Comparison of ENCODE assay signal across 7 mouse cellular contexts in genomic region chr19:5456922-5457745, GRCm38 (mm10). TPM values are rescaled to one million over a fixed set of nuclear protein-coding genes. Genes with fewer than 3 reads are reported as not detected.
A peak's percentile ranks its signal among the peaks of the same experiment; 100 is the strongest.
DNase-seq lines count a peak whose midpoint lies in the region; ATAC-seq and TF ChIP-seq lines count a peak whose summit lies in the region.

No protein-coding gene starts in this region.

- peaks cover 4% of the 10 kb centered on the region; the same call in 1 of the 2 replicates for H3K4me1 ChIP-seq in intestine, postnatal 0 days (replicated peaks; ENCODE audit: control insufficient read depth, insufficient read depth, low read length)
- H3K4me1 ChIP-seq in midbrain, embryonic 12.5 days = peaks cover 43% of the 10 kb centered on the region
- H3K4me1 ChIP-seq in small intestine, adult 2 months (ENCODE audit: control insufficient read depth, insufficient read depth, insufficient read length, low read length) = peaks cover 12% of the 10 kb centered on the region

- peak overlapping the region; percentile 84 for H3K27ac ChIP-seq in intestine, postnatal 0 days (ENCODE audit: low read depth, low read length)
- peak overlapping the region; percentile 87 for H3K27ac ChIP-seq in midbrain, embryonic 12.5 days (replicated peaks)
- H3K27ac ChIP-seq in small intestine, adult 2 months (ENCODE audit: insufficient read depth, low read depth, low read length) = peak overlapping the region; percentile 76

- H3K27me3 ChIP-seq in intestine, postnatal 0 days (replicated peaks; ENCODE audit: control insufficient read depth, insufficient read depth, low read length) = no peaks in the 10 kb centered on the region
- H3K27me3 ChIP-seq in midbrain, embryonic 12.5 days = peaks cover 15% of the 10 kb centered on the region
- H3K27me3 ChIP-seq in small intestine, adult 2 months (ENCODE audit: control insufficient read depth, insufficient read depth, low read length) = no peaks in the 10 kb centered on the region

- TF ChIP-seq POLR2A in small intestine, adult 2 months (IDR thresholded peaks at IDR 0.05; ENCODE audit: low read depth, low read length) = peak; percentile 86

- H3K4me3 ChIP-seq in intestine, postnatal 0 days (ENCODE audit: low read depth, low read length) = peak overlapping the region; percentile 74
- H3K4me3 ChIP-seq in midbrain, embryonic 12.5 days = peak overlapping the region; percentile 72
- peak overlapping the region; percentile 86 for H3K4me3 ChIP-seq in small intestine, adult 2 months (ENCODE audit: low read depth, low read length)

- peak; percentile 97 for DNase-seq in adrenal gland, adult 2 months
- peak; percentile 90 for DNase-seq in embryo, embryonic 11.5 days (ENCODE audit: low read depth, low spot score)
- DNase-seq in gastrocnemius, postnatal 4 days (ENCODE audit: low spot score in 2 of 2) = peak; percentile 89 to 93
- peak; percentile 97 for DNase-seq in left cerebral cortex, postnatal 4 days

- H3K9ac ChIP-seq in intestine, postnatal 0 days (ENCODE audit: low read depth, low read length) = peak overlapping the region; percentile 76
- H3K9ac ChIP-seq in midbrain, embryonic 12.5 days (replicated peaks) = peak overlapping the region; percentile 83

- WGBS in intestine, postnatal 0 days = under 1% methylated on average over 67 of the region's 70 CpGs
- under 1% methylated on average over 70 of the region's 70 CpGs for WGBS in midbrain, embryonic 12.5 days
- under 1% methylated on average over 70 of the region's 70 CpGs for WGBS in small intestine, adult 2 months

- peak overlapping the region; percentile 98 for H3K4me2 ChIP-seq in intestine, postnatal 0 days (replicated peaks; ENCODE audit: low read depth)
- peak overlapping the region; percentile 98 for H3K4me2 ChIP-seq in midbrain, embryonic 12.5 days (replicated peaks)

- intact Hi-C loops in left cerebral cortex, postnatal 4 days (cut with DNase I) = no loop called here

- no peaks in the 10 kb centered on the region for H3K9me3 ChIP-seq in intestine, postnatal 0 days (ENCODE audit: control insufficient read depth)
- H3K9me3 ChIP-seq in midbrain, embryonic 12.5 days = no peaks in the 10 kb centered on the region

- peak; percentile 54 for TF ChIP-seq CTCF in intestine, postnatal 0 days (IDR thresholded peaks at IDR 0.05; ENCODE audit: low read depth)
- 0 out of 2 replicates have a peak, but pooled peaks have one; percentile 3 for TF ChIP-seq CTCF in small intestine, adult 2 months (IDR thresholded peaks at IDR 0.05; ENCODE audit: extremely low read depth, insufficient read length, insufficient replicate concordance, low read depth, low read length)

- ATAC-seq in intestine, postnatal 0 days = peak; percentile 74
- peak; percentile 93 for ATAC-seq in midbrain, embryonic 12.5 days (ENCODE audit: low FRiP score, low read depth)

- peaks cover 6% of the 10 kb centered on the region; the same call in 1 of the 2 replicates for H3K36me3 ChIP-seq in intestine, postnatal 0 days (ENCODE audit: control insufficient read depth, insufficient read depth)
- H3K36me3 ChIP-seq in midbrain, embryonic 12.5 days = peaks cover 10% of the 10 kb centered on the region; the same call in 1 of the 2 replicates
- H3K36me3 ChIP-seq in small intestine, adult 2 months (ENCODE audit: control insufficient read depth, insufficient read depth, low read length) = no peaks in the 10 kb centered on the region

RNA-seq across cellular contexts. Expression of gene Ccdc85b, which starts 0.6 kb away (rescaled TPM):
- 10 to 100 TPM in 1 of 2 experiments, 1 to 10 TPM in 1; 3.5 to 10.5 TPM for total RNA-seq in adrenal gland, adult 2 months (2021)
- 13.5 and 13.9 TPM in 2 replicates for polyA plus RNA-seq in adrenal gland, adult 2 months (2012; rRNA removed)
- 1 to 10 TPM; 8.0 to 8.4 TPM for total RNA-seq in gastrocnemius, postnatal 4 days (2021)
- polyA plus RNA-seq in intestine, postnatal 0 days (2015; fragmentation: Nextera tagmentation; extraction: Ambion mirVana) = 7.3 and 7.5 TPM in 2 replicates
- 10 to 100 TPM; 20.8 to 21.6 TPM for total RNA-seq in left cerebral cortex, postnatal 4 days (2021)
- polyA plus RNA-seq in midbrain, embryonic 12.5 days (2016; fragmentation: Nextera tagmentation; extraction: Ambion mirVana) = 10.1 TPM in 2 replicates
- 3.3 and 4.4 TPM in 2 replicates for polyA plus RNA-seq in small intestine, adult 2 months (2012; rRNA removed)

RNA-seq across cellular contexts. Expression of gene Fibp, which starts 3.3 kb away (rescaled TPM):
- 10 to 100 TPM; 85.1 to 94.8 TPM for total RNA-seq in adrenal gland, adult 2 months (2021)
- 89.9 and 95.9 TPM in 2 replicates for polyA plus RNA-seq in adrenal gland, adult 2 months (2012; rRNA removed)
- total RNA-seq in gastrocnemius, postnatal 4 days (2021) = 10 to 100 TPM; 62.3 to 71.1 TPM
- polyA plus RNA-seq in intestine, postnatal 0 days (2015; fragmentation: Nextera tagmentation; extraction: Ambion mirVana) = 116 and 130 TPM in 2 replicates
- 100 to 1,000 TPM; 124 to 139 TPM for total RNA-seq in left cerebral cortex, postnatal 4 days (2021)
- polyA plus RNA-seq in midbrain, embryonic 12.5 days (2016; fragmentation: Nextera tagmentation; extraction: Ambion mirVana) = 144 and 149 TPM in 2 replicates
- 72.5 and 143 TPM in 2 replicates for polyA plus RNA-seq in small intestine, adult 2 months (2012; rRNA removed)

RNA-seq across cellular contexts. Expression of gene Fosl1, which starts 9.8 kb away (rescaled TPM):
- total RNA-seq in adrenal gland, adult 2 months (2021) = 1 to 10 TPM in 1 of 2 experiments, not detected in 1; 1.2 TPM
- polyA plus RNA-seq in adrenal gland, adult 2 months (2012; rRNA removed) = 0.06 and 0.16 TPM in 2 replicates
- total RNA-seq in gastrocnemius, postnatal 4 days (2021) = not detected
- not detected in 2 replicates for polyA plus RNA-seq in intestine, postnatal 0 days (2015; fragmentation: Nextera tagmentation; extraction: Ambion mirVana)
- not detected for total RNA-seq in left cerebral cortex, postnatal 4 days (2021)
- polyA plus RNA-seq in midbrain, embryonic 12.5 days (2016; fragmentation: Nextera tagmentation; extraction: Ambion mirVana) = not detected in 2 replicates
- polyA plus RNA-seq in small intestine, adult 2 months (2012; rRNA removed) = 0.91 and 2.6 TPM in 2 replicates

RNA-seq across cellular contexts. Expression of gene Ctsw, which starts 11.2 kb away (rescaled TPM):
- total RNA-seq in adrenal gland, adult 2 months (2021) = under 1 TPM; 0.75 to 0.79 TPM
- 0.71 and 1.1 TPM in 2 replicates for polyA plus RNA-seq in adrenal gland, adult 2 months (2012; rRNA removed)
- under 1 TPM in 1 of 2 experiments, not detected in 1; 0.16 TPM for total RNA-seq in gastrocnemius, postnatal 4 days (2021)
- 0.85 and 0.92 TPM in 2 replicates for polyA plus RNA-seq in intestine, postnatal 0 days (2015; fragmentation: Nextera tagmentation; extraction: Ambion mirVana)
- total RNA-seq in left cerebral cortex, postnatal 4 days (2021) = 1 to 10 TPM; 1.3 to 2.1 TPM
- polyA plus RNA-seq in midbrain, embryonic 12.5 days (2016; fragmentation: Nextera tagmentation; extraction: Ambion mirVana) = 3.6 and 3.9 TPM in 2 replicates
- 8.2 and 10.2 TPM in 2 replicates for polyA plus RNA-seq in small intestine, adult 2 months (2012; rRNA removed)

RNA-seq across cellular contexts. Expression of gene Efemp2, which starts 16.6 kb away (rescaled TPM):
- total RNA-seq in adrenal gland, adult 2 months (2021) = 100 to 1,000 TPM in 1 of 2 experiments, 10 to 100 TPM in 1; 49.7 to 107 TPM
- polyA plus RNA-seq in adrenal gland, adult 2 months (2012; rRNA removed) = 112 and 116 TPM in 2 replicates
- total RNA-seq in gastrocnemius, postnatal 4 days (2021) = 10 to 100 TPM; 57.2 to 68.1 TPM
- polyA plus RNA-seq in intestine, postnatal 0 days (2015; fragmentation: Nextera tagmentation; extraction: Ambion mirVana) = 39.4 and 40.7 TPM in 2 replicates
- total RNA-seq in left cerebral cortex, postnatal 4 days (2021) = 10 to 100 TPM; 23.7 to 25.4 TPM
- polyA plus RNA-seq in midbrain, embryonic 12.5 days (2016; fragmentation: Nextera tagmentation; extraction: Ambion mirVana) = 57.9 and 68.9 TPM in 2 replicates
- polyA plus RNA-seq in small intestine, adult 2 months (2012; rRNA removed) = 22.4 and 26.5 TPM in 2 replicates

Comparison
In these comparisons a context has a peak if more than half of its experiments do, and no peak if none do; other contexts are left out.
1. Peak in every context shown above with its lines: DNase-seq, ATAC-seq, H3K4me3 ChIP-seq and H3K27ac ChIP-seq.